Mouse (Mus musculus) midbrain, embryonic 15.5 days (tissue): ENCODE results near the gene Prps1l1. TPM values are rescaled to one million over a fixed set of nuclear protein-coding genes. Genes with fewer than 3 reads are reported as not detected.

Experiments
- ATAC-seq: fragments of 200-750 bp; cut with Nextera tagmentation; replicated peaks from 2 replicates; pipeline ENCODE4 v1.8.0; 2017; ENCODE audit warnings: moderate TSS enrichment
- H3K27ac ChIP-seq: fragments of 300-500 bp; sonication (generic); 2 replicates; pipeline ENCODE4 v1.5.1; 2015; ENCODE audit warnings: mild to moderate bottlenecking, inconsistent platforms
- H3K27me3 ChIP-seq: fragments of 300-500 bp; sonication (generic); replicated peaks from 2 replicates; pipeline ENCODE4 v1.6.1; 2015; ENCODE audit warnings: inconsistent platforms
- H3K36me3 ChIP-seq: fragments of 300-500 bp; sonication (generic); replicated peaks from 2 replicates; pipeline ENCODE4 v1.6.1; 2015; ENCODE audit warnings: inconsistent platforms
- H3K4me1 ChIP-seq: fragments of 300-500 bp; sonication (generic); 2 replicates; pipeline ENCODE4 v1.6.1; 2015; ENCODE audit warnings: inconsistent platforms
- H3K4me2 ChIP-seq: fragments of 300-500 bp; sonication (generic); 2 replicates; pipeline ENCODE4 v1.6.1; 2015; ENCODE audit warnings: inconsistent platforms, mild to moderate bottlenecking, moderate library complexity
- H3K4me3 ChIP-seq: fragments of 300-500 bp; sonication (generic); 2 replicates; pipeline ENCODE4 v1.5.1; 2015; ENCODE audit warnings: mild to moderate bottlenecking, inconsistent platforms
- H3K9ac ChIP-seq: fragments of 300-500 bp; sonication (generic); 2 replicates; pipeline ENCODE4 v1.6.1; 2015; ENCODE audit warnings: mild to moderate bottlenecking, inconsistent platforms
- H3K9me3 ChIP-seq: fragments of 300-500 bp; sonication (generic); 2 replicates; pipeline ENCODE4 v1.6.1; 2016; ENCODE audit warnings: inconsistent platforms
- WGBS: fragments of 180-500 bp; shearing (Covaris S2); methylation state at CpG from one replicate; pipeline ENCODE4 v1.1.7; 2015; ENCODE audit warnings: mixed read lengths; 5-methylcytosine and 5-hydroxymethylcytosine counted together
- polyA plus RNA-seq: library from polyadenylated mRNA; unstranded; fragments of >200 nt; fragmentation: Nextera tagmentation; extraction: Ambion mirVana; gene quantifications from 2 replicates; pipeline ENCODE4 v1.2.1, GENCODE M21; 2015

Prps1l1 gene
- polyA plus RNA-seq: not detected in 2 replicates

- WGBS: 85% methylated on average over 4 of the region's 4 CpGs
- no peaks in the 10 kb centered on the region for H3K9me3 ChIP-seq
- H3K4me1 ChIP-seq: no peaks in the 10 kb centered on the region
- ATAC-seq: no peak
- no peak within 1 kb of the TSS for H3K27ac ChIP-seq
- H3K36me3 ChIP-seq: no peaks in the 10 kb centered on the region
- H3K4me3 ChIP-seq: no peak within 1 kb of the TSS
- no peak within 1 kb of the TSS for H3K4me2 ChIP-seq
- H3K27me3 ChIP-seq: no peaks in the 10 kb centered on the region
- H3K9ac ChIP-seq: no peak within 1 kb of the TSS
These were observed at the start of gene Prps1l1 for GRCm38 (mm10) chr12:34984461-34984860. Gene Prps1l1 (plus strand): TSS chr12:34984761.

- no peak for ATAC-seq
- WGBS: 90% methylated on average over 1 of the region's 1 CpGs
- no peak overlapping the region for H3K4me3 ChIP-seq
- H3K9ac ChIP-seq: no peak overlapping the region
- no peak overlapping the region for H3K4me2 ChIP-seq
- no peaks in the 10 kb centered on the region for H3K4me1 ChIP-seq
- H3K27ac ChIP-seq: no peak overlapping the region
- no peaks in the 10 kb centered on the region for H3K36me3 ChIP-seq
- H3K27me3 ChIP-seq: no peaks in the 10 kb centered on the region
- H3K9me3 ChIP-seq: no peaks in the 10 kb centered on the region
These were observed 46.6 kb upstream of the Prps1l1 start for GRCm38 (mm10) chr12:34937918-34938317.

- Histone ChIP-seq H3K27me3 (no peaks in the 10 kb centered on the region), H3K27ac (no peak overlapping the region), H3K9me3 (no peaks in the 10 kb centered on the region), H3K36me3 (no peaks in the 10 kb centered on the region), H3K4me3 (no peak overlapping the region), H3K4me2 (no peak overlapping the region), H3K9ac (no peak overlapping the region), H3K4me1 (no peaks in the 10 kb centered on the region)
- 89% methylated on average over 6 of the region's 6 CpGs for WGBS
- no peak for ATAC-seq
These were observed 35.4 kb upstream of the Prps1l1 start for GRCm38 (mm10) chr12:34949066-34949706.

- no peak overlapping the region for H3K27ac ChIP-seq
- H3K9ac ChIP-seq: no peak overlapping the region
- H3K27me3 ChIP-seq: no peaks in the 10 kb centered on the region
- no peak for ATAC-seq
- no peak overlapping the region for H3K4me2 ChIP-seq
- 89% methylated on average over 3 of the region's 3 CpGs for WGBS
- H3K4me1 ChIP-seq: no peaks in the 10 kb centered on the region
- no peaks in the 10 kb centered on the region for H3K9me3 ChIP-seq
- H3K4me3 ChIP-seq: no peak overlapping the region
- H3K36me3 ChIP-seq: no peaks in the 10 kb centered on the region
These were observed 8.6 kb upstream of the Prps1l1 start for GRCm38 (mm10) chr12:34975991-34976390.

- no peak overlapping the region for H3K27ac ChIP-seq
- WGBS: 86% methylated on average over 5 of the region's 5 CpGs
These were observed 1.3 kb downstream of the Prps1l1 start for GRCm38 (mm10) chr12:34985865-34986264.

GRCm38 (mm10) chr12:34989537-34990200 is 5.1 kb downstream of the Prps1l1 start:
- Histone ChIP-seq H3K4me1 (no peaks in the 10 kb centered on the region), H3K9ac (no peak overlapping the region), H3K4me2 (no peak overlapping the region), H3K9me3 (no peaks in the 10 kb centered on the region), H3K4me3 (no peak overlapping the region), H3K27ac (no peak overlapping the region), H3K27me3 (no peaks in the 10 kb centered on the region), H3K36me3 (no peaks in the 10 kb centered on the region)
- 73% methylated on average over 7 of the region's 7 CpGs for WGBS
- no peak for ATAC-seq

More at GRCm38 (mm10) chr12:34985865-34986264, 1.3 kb downstream of the Prps1l1 start:
- H3K4me2 ChIP-seq: no peak overlapping the region
- no peak overlapping the region for H3K9ac ChIP-seq
- no peaks in the 10 kb centered on the region for H3K4me1 ChIP-seq
- no peaks in the 10 kb centered on the region for H3K36me3 ChIP-seq
- ATAC-seq: no peak
- H3K27me3 ChIP-seq: no peaks in the 10 kb centered on the region
- no peaks in the 10 kb centered on the region for H3K9me3 ChIP-seq
- no peak overlapping the region for H3K4me3 ChIP-seq

GRCm38 (mm10) chr12:34990387-34990786 is 5.8 kb downstream of the Prps1l1 start:
- H3K27ac ChIP-seq: no peak overlapping the region
- no peaks in the 10 kb centered on the region for H3K4me1 ChIP-seq
- no peak overlapping the region for H3K9ac ChIP-seq
- H3K4me2 ChIP-seq: no peak overlapping the region
- ATAC-seq: no peak
- WGBS: 82% methylated on average over 4 of the region's 4 CpGs
- H3K36me3 ChIP-seq: no peaks in the 10 kb centered on the region
- H3K4me3 ChIP-seq: no peak overlapping the region
- no peaks in the 10 kb centered on the region for H3K27me3 ChIP-seq
- no peaks in the 10 kb centered on the region for H3K9me3 ChIP-seq

GRCm38 (mm10) chr12:34991900-34992299 is 7.3 kb downstream of the Prps1l1 start:
- 83% methylated on average over 2 of the region's 2 CpGs for WGBS
- Histone ChIP-seq H3K4me2 (no peak overlapping the region), H3K27me3 (no peaks in the 10 kb centered on the region), H3K9me3 (no peaks in the 10 kb centered on the region), H3K4me3 (no peak overlapping the region), H3K27ac (no peak overlapping the region), H3K4me1 (no peaks in the 10 kb centered on the region), H3K36me3 (no peaks in the 10 kb centered on the region), H3K9ac (no peak overlapping the region)
- ATAC-seq: no peak

GRCm38 (mm10) chr12:34997597-34998182 is 13.1 kb downstream of the Prps1l1 start:
- H3K9me3 ChIP-seq: no peaks in the 10 kb centered on the region
- no peaks in the 10 kb centered on the region for H3K36me3 ChIP-seq
- H3K9ac ChIP-seq: no peak overlapping the region
- no peak for ATAC-seq
- no peak overlapping the region for H3K4me2 ChIP-seq
- no peaks in the 10 kb centered on the region for H3K27me3 ChIP-seq
- 94% methylated on average over 3 of the region's 3 CpGs for WGBS
- H3K4me1 ChIP-seq: no peaks in the 10 kb centered on the region
- H3K27ac ChIP-seq: no peak overlapping the region
- H3K4me3 ChIP-seq: no peak overlapping the region

GRCm38 (mm10) chr12:34998778-34999467 is 14.4 kb downstream of the Prps1l1 start:
- H3K4me3 ChIP-seq: no peak overlapping the region
- no peaks in the 10 kb centered on the region for H3K4me1 ChIP-seq
- H3K9me3 ChIP-seq: no peaks in the 10 kb centered on the region
- H3K4me2 ChIP-seq: no peak overlapping the region
- no peaks in the 10 kb centered on the region for H3K36me3 ChIP-seq
- H3K27ac ChIP-seq: no peak overlapping the region
- H3K27me3 ChIP-seq: no peaks in the 10 kb centered on the region
- WGBS: 73% methylated on average over 12 of the region's 12 CpGs
- no peak for ATAC-seq
- no peak overlapping the region for H3K9ac ChIP-seq

- no peak overlapping the region for H3K4me3 ChIP-seq
- H3K4me1 ChIP-seq: no peaks in the 10 kb centered on the region
- H3K4me2 ChIP-seq: no peak overlapping the region
- no peak for ATAC-seq
- H3K27ac ChIP-seq: no peak overlapping the region
- H3K36me3 ChIP-seq: no peaks in the 10 kb centered on the region
- H3K9ac ChIP-seq: no peak overlapping the region
- 59% methylated on average over 4 of the region's 4 CpGs for WGBS
- H3K27me3 ChIP-seq: no peaks in the 10 kb centered on the region
- no peaks in the 10 kb centered on the region for H3K9me3 ChIP-seq
These were observed 15.8 kb downstream of the Prps1l1 start for GRCm38 (mm10) chr12:35000323-35000722.

- Histone ChIP-seq H3K4me1 (peaks cover 8% of the 10 kb centered on the region), H3K9ac (no peak overlapping the region), H3K27ac (no peak overlapping the region), H3K36me3 (no peaks in the 10 kb centered on the region), H3K27me3 (no peaks in the 10 kb centered on the region), H3K4me3 (no peak overlapping the region), H3K4me2 (no peak overlapping the region), H3K9me3 (no peaks in the 10 kb centered on the region)
- no peak for ATAC-seq
These were observed 21.2 kb downstream of the Prps1l1 start for GRCm38 (mm10) chr12:35005748-35006147.
